In genomic region chr10:80342305-80342748, GRCm38 (mm10) we compare ENCODE assay signal across 8 mouse cellular contexts. TPM values are rescaled to one million over a fixed set of nuclear protein-coding genes. Genes with fewer than 3 reads are reported as not detected.
DNase-seq lines count a peak whose midpoint lies in the region; ATAC-seq and TF ChIP-seq lines count a peak whose summit lies in the region.

No protein-coding gene starts in this region.

- no peaks in the 10 kb centered on the region for H3K9me3 ChIP-seq in ES-Bruce4 (replicated peaks; ENCODE audit: control insufficient read depth, insufficient read depth, low read length, poor library complexity, severe bottlenecking)
- H3K9me3 ChIP-seq in heart, postnatal 0 days (replicated peaks; ENCODE audit: control insufficient read depth, low read length): no peaks in the 10 kb centered on the region
- no peaks in the 10 kb centered on the region for H3K9me3 ChIP-seq in liver, embryonic 16.5 days (replicated peaks; ENCODE audit: control insufficient read depth, low read length)

- H3K4me3 ChIP-seq in ES-Bruce4 (ENCODE audit: low read depth, low read length): peak overlapping the region; percentile 58
- peak overlapping the region; percentile 16 for H3K4me3 ChIP-seq in heart, postnatal 0 days (ENCODE audit: low read depth, low read length)
- H3K4me3 ChIP-seq in liver, embryonic 16.5 days (ENCODE audit: low read depth, low read length): peak overlapping the region; percentile 50

- H3K27ac ChIP-seq in ES-Bruce4 (ENCODE audit: insufficient read depth, low read length): no peak overlapping the region
- no peak overlapping the region for H3K27ac ChIP-seq in heart, postnatal 0 days (ENCODE audit: low read depth)
- H3K27ac ChIP-seq in liver, embryonic 16.5 days (ENCODE audit: low read length): peak overlapping the region; percentile 95

- TF ChIP-seq POLR2A in ES-Bruce4 (IDR thresholded peaks at IDR 0.05; ENCODE audit: insufficient read depth, low read length): no peak

- H3K4me2 ChIP-seq in heart, postnatal 0 days (ENCODE audit: low read depth, low read length): peak overlapping the region; percentile 41
- peak overlapping the region; percentile 71 for H3K4me2 ChIP-seq in liver, embryonic 16.5 days (ENCODE audit: low read depth, low read length)

- ATAC-seq in heart, postnatal 0 days (ENCODE audit: insufficient read depth, low read depth): no peak
- no peak for ATAC-seq in liver, embryonic 16.5 days (ENCODE audit: low read depth)

- H3K27me3 ChIP-seq in ES-Bruce4 (ENCODE audit: control insufficient read depth, insufficient read depth, low read length, poor library complexity, severe bottlenecking): no peaks in the 10 kb centered on the region
- peaks cover 53% of the 10 kb centered on the region for H3K27me3 ChIP-seq in heart, postnatal 0 days (ENCODE audit: control insufficient read depth, insufficient read depth, low read length)
- peaks cover 33% of the 10 kb centered on the region for H3K27me3 ChIP-seq in liver, embryonic 16.5 days (ENCODE audit: control insufficient read depth, insufficient read depth, low read depth, low read length)

- TF ChIP-seq CTCF in ES-Bruce4 (IDR thresholded peaks at IDR 0.05; ENCODE audit: low read depth, low read length): no peak
- no peak for TF ChIP-seq CTCF in heart, postnatal 0 days (IDR thresholded peaks at IDR 0.05; ENCODE audit: low read depth)

- H3K9ac ChIP-seq in ES-Bruce4 (ENCODE audit: low read depth, poor library complexity, severe bottlenecking): peak overlapping the region; percentile 5
- H3K9ac ChIP-seq in heart, postnatal 0 days (replicated peaks; ENCODE audit: low read depth, low read length): no peak overlapping the region
- H3K9ac ChIP-seq in liver, embryonic 16.5 days (ENCODE audit: low read depth, low read length): peak overlapping the region; percentile 42

- H3K4me1 ChIP-seq in ES-Bruce4 (ENCODE audit: control insufficient read depth, insufficient read depth, low read length): peaks cover 4% of the 10 kb centered on the region
- peaks cover 18% of the 10 kb centered on the region for H3K4me1 ChIP-seq in heart, postnatal 0 days (ENCODE audit: control insufficient read depth, insufficient read depth)
- H3K4me1 ChIP-seq in liver, embryonic 16.5 days (ENCODE audit: control insufficient read depth, low read depth, low read length): peaks cover 63% of the 10 kb centered on the region

- 6% methylated on average over 26 of the region's 26 CpGs for WGBS in heart, postnatal 0 days
- 4% methylated on average over 26 of the region's 26 CpGs for WGBS in liver, embryonic 16.5 days (ENCODE audit: insufficient replicate concordance)

- no peaks in the 10 kb centered on the region for H3K36me3 ChIP-seq in ES-Bruce4 (ENCODE audit: control insufficient read depth, insufficient read depth, low read length, poor library complexity, severe bottlenecking)
- H3K36me3 ChIP-seq in heart, postnatal 0 days (replicated peaks; ENCODE audit: control insufficient read depth, insufficient read depth, low read length): no peaks in the 10 kb centered on the region
- H3K36me3 ChIP-seq in liver, embryonic 16.5 days (ENCODE audit: control insufficient read depth, insufficient read depth): no peaks in the 10 kb centered on the region

- peak; percentile 93 for DNase-seq in heart, adult 11 months
- no peak for DNase-seq in heart, adult 9 months (ENCODE audit: low spot score in 2 of 2)
- no peak for DNase-seq in heart, postnatal 0 days (ENCODE audit: low spot score)
- no peak for DNase-seq in left cerebral cortex, adult 11 months (ENCODE audit: low spot score)
- no peak for DNase-seq in layer of hippocampus, postnatal 14 days (ENCODE audit: low spot score in 2 of 2)
- DNase-seq in thymus, adult 18-20 months: no peak

- no peak for TF ChIP-seq EP300 in ES-Bruce4 (IDR thresholded peaks at IDR 0.05; ENCODE audit: insufficient read depth, low read depth, low read length)
- TF ChIP-seq EP300 in heart, postnatal 0 days (IDR thresholded peaks at IDR 0.05; ENCODE audit: low read depth): no peak

RNA-seq across cellular contexts. Expression of gene Adamtsl5, which starts 5.9 kb away (rescaled TPM):
- 3.8 and 5.4 TPM in 2 replicates for polyA plus RNA-seq in ES-Bruce4 (2011; ENCODE audit: insufficient read depth, insufficient read length, low read depth, missing spikeins)
- total RNA-seq in heart, postnatal 0 days (2014; rRNA removed; ENCODE audit: low replicate concordance): 18.5 and 34.6 TPM in 2 replicates
- 12.6 and 14.6 TPM in 2 replicates for polyA plus RNA-seq in heart, postnatal 0 days (2015; fragmentation: Nextera tagmentation; extraction: Ambion mirVana)
- 2.2 and 3.4 TPM in 2 replicates for polyA plus RNA-seq in liver, embryonic 16.5 days (2015; fragmentation: Nextera tagmentation; extraction: Ambion mirVana)
- 1 to 10 TPM; 2.0 to 2.8 TPM for total RNA-seq in layer of hippocampus, postnatal 14 days (2021)

RNA-seq across cellular contexts. Expression of gene Reep6, which starts 12.6 kb away (rescaled TPM):
- 17.3 and 17.6 TPM in 2 replicates for polyA plus RNA-seq in ES-Bruce4 (2011; ENCODE audit: insufficient read depth, insufficient read length, low read depth, missing spikeins)
- total RNA-seq in heart, postnatal 0 days (2014; rRNA removed; ENCODE audit: low replicate concordance): not detected in 2 replicates
- polyA plus RNA-seq in heart, postnatal 0 days (2015; fragmentation: Nextera tagmentation; extraction: Ambion mirVana): 0.85 and 1.0 TPM in 2 replicates
- 83.9 and 102 TPM in 2 replicates for polyA plus RNA-seq in liver, embryonic 16.5 days (2015; fragmentation: Nextera tagmentation; extraction: Ambion mirVana)
- total RNA-seq in layer of hippocampus, postnatal 14 days (2021): 10 to 100 TPM; 10.1 to 10.6 TPM

RNA-seq across cellular contexts. Expression of gene Pcsk4, which starts 13.0 kb away (rescaled TPM):
- polyA plus RNA-seq in ES-Bruce4 (2011; ENCODE audit: insufficient read depth, insufficient read length, low read depth, missing spikeins): 2.8 and 3.1 TPM in 2 replicates
- not detected in 2 replicates for total RNA-seq in heart, postnatal 0 days (2014; rRNA removed; ENCODE audit: low replicate concordance)
- 2.0 and 2.1 TPM in 2 replicates for polyA plus RNA-seq in heart, postnatal 0 days (2015; fragmentation: Nextera tagmentation; extraction: Ambion mirVana)
- 3.5 and 4.0 TPM in 2 replicates for polyA plus RNA-seq in liver, embryonic 16.5 days (2015; fragmentation: Nextera tagmentation; extraction: Ambion mirVana)
- 1 to 10 TPM; 3.2 to 4.4 TPM for total RNA-seq in layer of hippocampus, postnatal 14 days (2021)

RNA-seq across cellular contexts. Expression of gene Plk5, which starts 13.9 kb away (rescaled TPM):
- 11.1 and 12.6 TPM in 2 replicates for polyA plus RNA-seq in ES-Bruce4 (2011; ENCODE audit: insufficient read depth, insufficient read length, low read depth, missing spikeins)
- 1.7 TPM in 1 of 2 replicates, not detected in the other for total RNA-seq in heart, postnatal 0 days (2014; rRNA removed; ENCODE audit: low replicate concordance)
- polyA plus RNA-seq in heart, postnatal 0 days (2015; fragmentation: Nextera tagmentation; extraction: Ambion mirVana): 0.05 TPM in 2 replicates
- polyA plus RNA-seq in liver, embryonic 16.5 days (2015; fragmentation: Nextera tagmentation; extraction: Ambion mirVana): 0.05 and 0.18 TPM in 2 replicates
- 1 to 10 TPM; 3.2 to 3.4 TPM for total RNA-seq in layer of hippocampus, postnatal 14 days (2021)

RNA-seq across cellular contexts. Expression of gene 2310011J03Rik, which starts 22.0 kb away (rescaled TPM):
- polyA plus RNA-seq in ES-Bruce4 (2011; ENCODE audit: insufficient read depth, insufficient read length, low read depth, missing spikeins): 11.6 and 13.2 TPM in 2 replicates
- 13.5 and 41.4 TPM in 2 replicates for total RNA-seq in heart, postnatal 0 days (2014; rRNA removed; ENCODE audit: low replicate concordance)
- 35.2 and 37.4 TPM in 2 replicates for polyA plus RNA-seq in heart, postnatal 0 days (2015; fragmentation: Nextera tagmentation; extraction: Ambion mirVana)
- 27.9 and 29.0 TPM in 2 replicates for polyA plus RNA-seq in liver, embryonic 16.5 days (2015; fragmentation: Nextera tagmentation; extraction: Ambion mirVana)
- 10 to 100 TPM; 20.4 to 23.1 TPM for total RNA-seq in layer of hippocampus, postnatal 14 days (2021)
